Mouse (Mus musculus): ENCODE measurements around the gene Dhrs7c.
A peak's percentile ranks its signal among the peaks of the same experiment; 100 is the strongest.

Dhrs7c gene

GRCm38 (mm10) chr11:67797931-67798330 lies at the start of gene Dhrs7c:
Dhrs7c (plus strand) TSS chr11:67798187.
- no peak for DNase-seq (ENCODE audit: low spot score)

- DNase-seq (ENCODE audit: low spot score): no peak
These were observed 41.7 kb upstream of the Dhrs7c start for GRCm38 (mm10) chr11:67756287-67756686.

GRCm38 (mm10) chr11:67757373-67758167 lies 40.4 kb upstream of the Dhrs7c start:
- peak; percentile 29 for DNase-seq (ENCODE audit: low spot score)

- DNase-seq (ENCODE audit: low spot score): no peak
These were observed 26.9 kb upstream of the Dhrs7c start, which contains the start of gene Glp2r for GRCm38 (mm10) chr11:67771053-67771452. Glp2r (minus strand) TSS chr11:67771153.

- DNase-seq (ENCODE audit: low spot score): no peak
These were observed 26.3 kb upstream of the Dhrs7c start for GRCm38 (mm10) chr11:67771691-67772090.

- peak; percentile 37 for DNase-seq (ENCODE audit: low spot score)
These were observed 25.4 kb upstream of the Dhrs7c start for GRCm38 (mm10) chr11:67772577-67772976.

GRCm38 (mm10) chr11:67774379-67774778 lies 23.6 kb upstream of the Dhrs7c start, which contains the start of gene Gsg1l2:
Gsg1l2 (plus strand) TSS chr11:67774608.
- DNase-seq (ENCODE audit: low spot score): no peak

GRCm38 (mm10) chr11:67790182-67790581 lies 7.8 kb upstream of the Dhrs7c start:
- no peak for DNase-seq (ENCODE audit: low spot score)

- DNase-seq (ENCODE audit: low spot score): no peak
These were observed 2.2 kb downstream of the Dhrs7c start for GRCm38 (mm10) chr11:67800130-67800723.

- DNase-seq (ENCODE audit: low spot score): no peak
These were observed 3.2 kb downstream of the Dhrs7c start for GRCm38 (mm10) chr11:67801169-67801568.

GRCm38 (mm10) chr11:67805538-67805937 lies 7.6 kb downstream of the Dhrs7c start:
- no peak for DNase-seq (ENCODE audit: low spot score)

- DNase-seq (ENCODE audit: low spot score): no peak
These were observed 9.0 kb downstream of the Dhrs7c start for GRCm38 (mm10) chr11:67806832-67807597.

- no peak for DNase-seq (ENCODE audit: low spot score)
These were observed 10.1 kb downstream of the Dhrs7c start for GRCm38 (mm10) chr11:67808051-67808450.

GRCm38 (mm10) chr11:67811535-67811934 lies 13.5 kb downstream of the Dhrs7c start:
- peak; percentile 20 for DNase-seq (ENCODE audit: low spot score)

GRCm38 (mm10) chr11:67819604-67820003 lies 21.6 kb downstream of the Dhrs7c start:
- peak; percentile 28 for DNase-seq (ENCODE audit: low spot score)

- peak; percentile 50 for DNase-seq (ENCODE audit: low spot score)
These were observed 22.2 kb downstream of the Dhrs7c start for GRCm38 (mm10) chr11:67820221-67820620.

- DNase-seq (ENCODE audit: low spot score): no peak
These were observed 23.6 kb downstream of the Dhrs7c start for GRCm38 (mm10) chr11:67821560-67821959.

- DNase-seq (ENCODE audit: low spot score): no peak
These were observed 30.5 kb downstream of the Dhrs7c start for GRCm38 (mm10) chr11:67828360-67829059.

- DNase-seq (ENCODE audit: low spot score): no peak
These were observed 31.5 kb downstream of the Dhrs7c start for GRCm38 (mm10) chr11:67829530-67829929.

GRCm38 (mm10) chr11:67831820-67832219 lies 33.8 kb downstream of the Dhrs7c start:
- no peak for DNase-seq (ENCODE audit: low spot score)

GRCm38 (mm10) chr11:67835408-67836078 lies 37.6 kb downstream of the Dhrs7c start:
- DNase-seq (ENCODE audit: low spot score): no peak

Measured in urinary bladder, postnatal 14 days (tissue).